Mouse (Mus musculus) kidney, postnatal 0 days (tissue): ENCODE data around the gene Ly75. TPM values are rescaled to one million over a fixed set of nuclear protein-coding genes. Genes with fewer than 3 reads are reported as not detected.

Source experiments
- ATAC-seq: fragments of 200-750 bp; cut with Nextera tagmentation; replicated peaks from 2 replicates; pipeline ENCODE4 v1.8.0; 2017; ENCODE audit warnings: low read depth, moderate number of reproducible peaks, moderate TSS enrichment, moderate library complexity; ENCODE audit not compliant: low FRiP score
- DNase-seq: peaks from one replicate; pipeline ENCODE4 v3.0.0-alpha.2; 2016; ENCODE audit warnings: low spot score
- H3K27ac ChIP-seq: fragments of 300-500 bp; sonication (generic); 2 replicates; pipeline ENCODE4 v1.5.1; 2014; ENCODE audit warnings: mild to moderate bottlenecking
- H3K27me3 ChIP-seq: fragments of 300-500 bp; sonication (generic); 2 replicates; pipeline ENCODE4 v1.6.1; 2014; ENCODE audit warnings: low read length, mixed read lengths; ENCODE audit not compliant: insufficient read depth
- H3K36me3 ChIP-seq: fragments of 300-500 bp; sonication (generic); 2 replicates; pipeline ENCODE4 v1.6.1; 2014; ENCODE audit warnings: low read length, mixed read lengths; ENCODE audit not compliant: insufficient read depth
- H3K4me1 ChIP-seq: fragments of 300-500 bp; sonication (generic); replicated peaks from 2 replicates; pipeline ENCODE4 v1.6.1; 2014; ENCODE audit warnings: antibody characterized with exemption, low read length, mixed read lengths; ENCODE audit not compliant: insufficient read depth
- H3K4me2 ChIP-seq: fragments of 300-500 bp; sonication (generic); 2 replicates; pipeline ENCODE4 v1.6.1; 2014; ENCODE audit warnings: mild to moderate bottlenecking, low read length, moderate library complexity, mixed read lengths
- H3K4me3 ChIP-seq: fragments of 300-500 bp; sonication (generic); replicated peaks from 2 replicates; pipeline ENCODE4 v1.5.1; 2014; ENCODE audit warnings: low read depth, low read length
- H3K9ac ChIP-seq: fragments of 300-500 bp; sonication (generic); 2 replicates; pipeline ENCODE4 v1.6.1; 2014; ENCODE audit warnings: low read depth, low read length
- H3K9me3 ChIP-seq: fragments of 300-500 bp; sonication (generic); replicated peaks from 2 replicates; pipeline ENCODE4 v1.6.1; 2016; ENCODE audit warnings: low read length, inconsistent platforms, mixed read lengths
- CTCF ChIP-seq: IDR thresholded peaks from 2 replicates; pipeline ENCODE4 v1.5.1; 2016; ENCODE audit warnings: antibody characterized with exemption, low read depth, mild to moderate bottlenecking, moderate library complexity
- WGBS: fragments of 180-500 bp; shearing (Covaris S2); extraction: QIAGEN DNeasy Blood & Tissue Kit; methylation state at CpG from one replicate; pipeline ENCODE4 v1.1.7; 2014; 5-methylcytosine and 5-hydroxymethylcytosine counted together
- polyA plus RNA-seq: library from polyadenylated mRNA; unstranded; fragments of >200 nt; fragmentation: Nextera tagmentation; extraction: Ambion mirVana; gene quantifications from 2 replicates; pipeline ENCODE4 v1.2.1, GENCODE M21; 2015

Gene Ly75
- polyA plus RNA-seq, 1 experiment from 2014 or later: 1.4 TPM

GRCm38 (mm10) chr2:60285107-60285617 lies 97.9 kb downstream of the Ly75 start:
- WGBS: 86% methylated on average over 8 of the region's 8 CpGs
- Histone ChIP-seq H3K4me2 (no peak overlapping the region), H3K9ac (no peak overlapping the region), H3K27me3 (no peaks in the 10 kb centered on the region), H3K4me1 (peaks cover 5% of the 10 kb centered on the region; the same call in 1 of the 2 replicates), H3K9me3 (no peaks in the 10 kb centered on the region), H3K36me3 (no peaks in the 10 kb centered on the region), H3K4me3 (no peak overlapping the region), H3K27ac (no peak overlapping the region)
- DNase-seq: no peak
- no peak for ATAC-seq
- no peak for TF ChIP-seq CTCF

DNA sequence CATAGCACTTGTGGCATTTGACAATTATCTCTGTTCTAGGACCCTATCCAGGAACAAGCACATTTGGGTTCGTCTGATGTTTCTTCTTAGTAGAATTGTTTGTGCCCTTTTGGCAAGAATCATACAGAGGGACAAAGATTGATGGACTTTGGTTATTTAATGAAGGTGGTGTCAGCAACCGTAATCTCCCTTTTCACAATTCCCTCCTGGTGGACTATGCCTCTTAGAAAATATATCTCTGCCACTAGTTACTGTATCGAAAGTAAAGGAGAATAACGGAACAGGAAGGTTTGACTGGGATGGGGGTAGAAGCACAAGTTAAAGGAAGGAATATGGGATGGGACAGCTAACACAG lies 98.7 kb downstream of the Ly75 start, which contains the start of gene Cd302:
Gene Cd302 (minus strand): TSS at position 22 of the 355 bp plus-strand sequence.
- H3K36me3 ChIP-seq: no peaks in the 10 kb centered on the region
- peaks cover 5% of the 10 kb centered on the region; the same call in 1 of the 2 replicates for H3K4me1 ChIP-seq
- 36% methylated on average over 4 of the region's 4 CpGs for WGBS
- DNase-seq (peak; percentile 26), ATAC-seq (no peak)
- peak within 1 kb of the TSS; percentile 50; the same call in 1 of the 2 replicates for H3K27ac ChIP-seq
- peak within 1 kb of the TSS; percentile 49 for H3K4me3 ChIP-seq
- peak within 1 kb of the TSS; percentile 57 for H3K9ac ChIP-seq
- no peaks in the 10 kb centered on the region for H3K9me3 ChIP-seq
- H3K4me2 ChIP-seq: peak within 1 kb of the TSS; percentile 86
- no peak for TF ChIP-seq CTCF
- H3K27me3 ChIP-seq: no peaks in the 10 kb centered on the region

DNA sequence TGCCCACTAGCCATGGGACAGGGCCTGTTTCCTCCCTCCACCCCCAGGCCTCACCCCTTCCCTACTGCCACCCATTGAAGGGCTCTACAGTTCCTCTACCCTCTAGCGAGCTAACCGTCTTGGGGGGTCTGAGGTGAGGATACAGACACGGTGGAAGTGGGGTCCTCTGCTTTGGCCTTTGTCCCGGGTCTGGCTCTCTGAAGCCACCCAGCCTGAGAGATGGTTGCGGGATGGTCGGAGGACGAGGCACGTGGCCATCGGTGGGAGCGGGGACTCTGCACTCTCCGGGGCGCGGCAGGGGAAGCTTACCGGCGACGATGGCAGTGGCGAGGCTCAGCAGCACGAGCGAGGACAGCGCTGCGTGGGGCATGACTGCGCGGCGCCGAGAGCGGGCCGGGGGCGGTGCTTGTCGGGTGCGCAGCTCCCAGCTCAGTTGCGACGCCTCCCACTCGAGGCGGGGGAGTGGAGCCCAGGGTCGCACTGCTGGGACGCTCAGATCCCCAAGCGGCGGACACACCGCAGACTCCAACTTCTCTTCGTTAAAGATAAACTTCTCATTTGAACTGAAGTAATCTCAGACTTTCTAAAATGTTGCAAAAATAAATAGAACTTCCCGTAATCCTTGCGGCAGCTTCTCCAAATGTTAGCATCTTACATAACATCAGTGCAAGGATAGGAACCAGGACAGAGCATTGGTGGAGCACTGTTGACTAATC lies 99.2 kb downstream of the Ly75 start:
- peak overlapping the region; percentile 49 for H3K4me3 ChIP-seq
- DNase-seq: peak; percentile 85
- whole genome bisulfite sequencing: under 1% methylated on average over 42 of the region's 42 CpGs

GRCm38 (mm10) chr2:60283208-60283750 lies 99.8 kb downstream of the Ly75 start:
- no peak for ATAC-seq
- TF ChIP-seq CTCF: no peak
- H3K27ac ChIP-seq: peak overlapping the region; percentile 50; the same call in 1 of the 2 replicates
- H3K9me3 ChIP-seq: no peaks in the 10 kb centered on the region
- peaks cover 5% of the 10 kb centered on the region; the same call in 1 of the 2 replicates for H3K4me1 ChIP-seq
- H3K27me3 ChIP-seq: no peaks in the 10 kb centered on the region
- H3K9ac ChIP-seq: peak overlapping the region; percentile 57; the same call in 1 of the 2 replicates
- no peaks in the 10 kb centered on the region for H3K36me3 ChIP-seq
- H3K4me2 ChIP-seq: peak overlapping the region; percentile 86
- 11% methylated on average over 9 of the region's 9 CpGs for WGBS
- peak overlapping the region; percentile 49 for H3K4me3 ChIP-seq
- DNase-seq: peak; percentile 59

More for the DNA sequence above, 99.2 kb downstream of the Ly75 start:
- ATAC-seq: peak; percentile 90
- Histone ChIP-seq H3K27me3 (no peaks in the 10 kb centered on the region), H3K9ac (peak overlapping the region; percentile 57), H3K36me3 (no peaks in the 10 kb centered on the region), H3K4me2 (peak overlapping the region; percentile 86), H3K9me3 (no peaks in the 10 kb centered on the region), H3K27ac (peak overlapping the region; percentile 50; the same call in 1 of the 2 replicates), H3K4me1 (peaks cover 5% of the 10 kb centered on the region; the same call in 1 of the 2 replicates)
- no peak for TF ChIP-seq CTCF

GRCm38 (mm10) chr2:60282625-60283024 lies 100.5 kb downstream of the Ly75 start:
- WGBS: 65% methylated on average over 4 of the region's 4 CpGs
- Histone ChIP-seq H3K9me3 (no peaks in the 10 kb centered on the region), H3K4me2 (peak overlapping the region; percentile 86; the same call in 1 of the 2 replicates), H3K9ac (no peak overlapping the region), H3K36me3 (no peaks in the 10 kb centered on the region), H3K4me1 (peaks cover 5% of the 10 kb centered on the region; the same call in 1 of the 2 replicates), H3K4me3 (no peak overlapping the region), H3K27ac (no peak overlapping the region), H3K27me3 (no peaks in the 10 kb centered on the region)
- DNase-seq (no peak), ATAC-seq (no peak)
- no peak for TF ChIP-seq CTCF

DNA sequence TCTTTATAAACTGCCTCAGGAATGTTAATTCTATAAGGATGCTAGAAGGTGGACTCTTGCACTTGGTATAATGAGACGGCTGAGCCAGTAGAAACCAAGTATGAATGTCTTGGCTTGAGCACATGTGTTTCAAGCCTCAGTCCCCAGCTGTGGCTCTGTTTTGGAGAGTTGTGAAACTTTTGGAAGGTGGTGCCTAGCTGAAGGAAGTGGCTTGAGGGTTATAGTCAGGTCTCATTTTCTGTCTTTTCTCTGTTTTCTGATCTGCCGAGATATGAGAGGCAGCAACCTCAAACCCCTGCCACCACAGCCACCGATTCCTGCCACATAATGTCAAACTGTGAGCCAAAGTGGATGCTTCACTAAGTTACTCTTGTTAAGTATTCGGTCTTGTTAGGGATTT lies 104.5 kb downstream of the Ly75 start:
- H3K4me2 ChIP-seq: no peak overlapping the region
- 94% methylated on average over 4 of the region's 4 CpGs for WGBS
- H3K9ac ChIP-seq: no peak overlapping the region
- ATAC-seq (no peak), DNase-seq (no peak)
- H3K36me3 ChIP-seq: no peaks in the 10 kb centered on the region
- no peak overlapping the region for H3K4me3 ChIP-seq
- no peak for TF ChIP-seq CTCF
- H3K27ac ChIP-seq: no peak overlapping the region
- peaks cover 3% of the 10 kb centered on the region; the same call in 1 of the 2 replicates for H3K4me1 ChIP-seq
- no peaks in the 10 kb centered on the region for H3K9me3 ChIP-seq
- H3K27me3 ChIP-seq: no peaks in the 10 kb centered on the region
